Mouse (Mus musculus) MEL (cell line): ENCODE measurements around the gene Saa3. TPM values are rescaled to one million over a fixed set of nuclear protein-coding genes. Genes with fewer than 3 reads are reported as not detected.

Source experiments
- DNase-seq: peaks from one replicate; pipeline ENCODE4 v3.0.0; 2011; ENCODE audit warnings: low read depth, low spot score
- H3K27ac ChIP-seq: 2 replicates; pipeline ENCODE4 v1.5.1; 2012; ENCODE audit warnings: low read depth, mild to moderate bottlenecking, control low read depth, low read length, moderate library complexity; ENCODE audit not compliant: control insufficient read depth
- H3K27me3 ChIP-seq, 2 experiments: fragments of 150-350 bp in 1 of 2; sonication (generic) in 1 of 2; 2 replicates each; pipeline ENCODE4 v1.6.1; 2012; ENCODE audit warnings: low read length in 2 of 2, mild to moderate bottlenecking in 2 of 2, improper control_type of control experiment in 1 of 2, moderate library complexity in 1 of 2; ENCODE audit not compliant: insufficient read depth in 2 of 2, control insufficient read depth in 1 of 2
- H3K36me3 ChIP-seq, 2 experiments: 2 replicates each; pipeline ENCODE4 v1.6.1; 2012 to 2014; ENCODE audit warnings: low read length in 2 of 2, improper control_type of control experiment in 1 of 2, inconsistent platforms in 1 of 2, mild to moderate bottlenecking in 1 of 2; ENCODE audit not compliant: insufficient read depth in 2 of 2, control insufficient read depth in 1 of 2
- H3K4me1 ChIP-seq, 2 experiments: fragments of 150-350 bp in 1 of 2; sonication (generic) in 1 of 2; 2 replicates each; pipeline ENCODE4 v1.6.1; 2012; ENCODE audit warnings: low read length in 2 of 2, improper control_type of control experiment in 1 of 2, mild to moderate bottlenecking in 1 of 2; ENCODE audit not compliant: insufficient read depth in 2 of 2, control insufficient read depth in 1 of 2
- H3K4me3 ChIP-seq, 2 experiments: fragments of 150-350 bp in 1 of 2; sonication (generic) in 1 of 2; 2 replicates each; pipeline ENCODE4 v1.5.1; 2012; ENCODE audit warnings: low read depth in 2 of 2, low read length in 2 of 2, mild to moderate bottlenecking in 2 of 2, moderate library complexity in 2 of 2, control low read depth in 1 of 2, improper control_type of control experiment in 1 of 2; ENCODE audit not compliant: control insufficient read depth in 1 of 2, insufficient read depth in 1 of 2
- H3K79me2 ChIP-seq: 2 replicates; pipeline ENCODE4 v1.6.1; 2012; ENCODE audit warnings: mild to moderate bottlenecking, low read length, moderate library complexity; ENCODE audit not compliant: control insufficient read depth, poor library complexity, insufficient read depth
- H3K9ac ChIP-seq: 2 replicates; pipeline ENCODE4 v1.6.1; 2012; ENCODE audit warnings: low read depth, mild to moderate bottlenecking, control low read depth, low read length, moderate library complexity; ENCODE audit not compliant: control insufficient read depth, poor library complexity, severe bottlenecking
- H3K9me3 ChIP-seq: fragments of 150-350 bp; sonication (generic); replicated peaks from 2 replicates; pipeline ENCODE4 v1.6.1; 2012; ENCODE audit warnings: mild to moderate bottlenecking, low read length, improper control_type of control experiment, moderate library complexity; ENCODE audit not compliant: insufficient read depth
- CHD1 ChIP-seq: IDR thresholded peaks from 2 replicates; pipeline ENCODE4 v1.6.1; 2012; ENCODE audit warnings: low read depth, mild to moderate bottlenecking, inconsistent platforms, low read length, improper control_type of control experiment
- CTCF ChIP-seq, 3 experiments: IDR thresholded peaks in 2 of 3; conservative IDR thresholded peaks in 1 of 3; 2 replicates each; pipeline ENCODE4 v1.5.1; 2011 to 2012; ENCODE audit warnings: low read length in 3 of 3, low read depth in 2 of 3, mild to moderate bottlenecking in 2 of 3, improper control_type of control experiment in 1 of 3, inconsistent platforms in 1 of 3, mixed read lengths in 1 of 3, moderate library complexity in 1 of 3; ENCODE audit not compliant: control insufficient read depth in 1 of 3, insufficient read depth in 1 of 3, poor library complexity in 1 of 3, severe bottlenecking in 1 of 3
- E2F4 ChIP-seq: IDR thresholded peaks from 2 replicates; pipeline ENCODE4 v1.6.1; 2011; ENCODE audit warnings: low read depth, low read length, improper control_type of control experiment, borderline replicate concordance
- EP300 ChIP-seq, 2 experiments: IDR thresholded peaks; 2 replicates each; pipeline ENCODE4 v1.6.1; 2011; ENCODE audit warnings: improper control_type of control experiment in 2 of 2, low read length in 2 of 2, low read depth in 1 of 2, mild to moderate bottlenecking in 1 of 2
- GABPA ChIP-seq: IDR thresholded peaks from 2 replicates; pipeline ENCODE4 v1.6.1; 2012; ENCODE audit warnings: low read depth, mild to moderate bottlenecking, inconsistent platforms, low read length, improper control_type of control experiment, moderate library complexity
- GATA1 ChIP-seq: IDR thresholded peaks from 2 replicates; pipeline ENCODE4 v1.6.1; 2011; ENCODE audit warnings: low read depth, low read length, improper control_type of control experiment
- HCFC1 ChIP-seq: IDR thresholded peaks from 2 replicates; pipeline ENCODE4 v1.6.1; 2012; ENCODE audit warnings: low read depth, mild to moderate bottlenecking, inconsistent platforms, low read length, improper control_type of control experiment, moderate library complexity
- JUND ChIP-seq: IDR thresholded peaks from 2 replicates; pipeline ENCODE4 v1.6.1; 2011; ENCODE audit warnings: low read depth, mild to moderate bottlenecking, improper control_type of control experiment, low read length
- KAT2A ChIP-seq: conservative IDR thresholded peaks from 2 replicates; pipeline ENCODE4 v1.6.1; 2012; ENCODE audit warnings: low read depth, low read length, improper control_type of control experiment, inconsistent platforms
- MEF2A ChIP-seq: IDR thresholded peaks from 2 replicates; pipeline ENCODE4 v1.6.1; 2014; ENCODE audit warnings: low read depth, mild to moderate bottlenecking, inconsistent platforms, low read length, improper control_type of control experiment; ENCODE audit not compliant: poor library complexity, insufficient replicate concordance, severe bottlenecking; ENCODE audit errors: extremely low read depth
- MXI1 ChIP-seq: IDR thresholded peaks from 2 replicates; pipeline ENCODE4 v1.6.1; 2011; ENCODE audit warnings: mild to moderate bottlenecking, low read depth, low read length, improper control_type of control experiment
- MYB ChIP-seq: IDR thresholded peaks from 2 replicates; pipeline ENCODE4 v1.6.1; 2011; ENCODE audit warnings: mild to moderate bottlenecking, low read depth, low read length, improper control_type of control experiment
- MYC ChIP-seq: IDR thresholded peaks from 2 replicates; pipeline ENCODE4 v1.6.1; 2011; ENCODE audit warnings: low read depth, mild to moderate bottlenecking, low read length, improper control_type of control experiment, moderate library complexity
- NELFE ChIP-seq: IDR thresholded peaks from 2 replicates; pipeline ENCODE4 v1.6.1; 2011; ENCODE audit warnings: low read depth, low read length, improper control_type of control experiment
- NRF1 ChIP-seq: IDR thresholded peaks from 2 replicates; pipeline ENCODE4 v1.6.1; 2014; ENCODE audit warnings: low read depth, mild to moderate bottlenecking, inconsistent platforms, low read length, improper control_type of control experiment, moderate library complexity; ENCODE audit not compliant: poor library complexity, insufficient read depth, severe bottlenecking
- RAD21 ChIP-seq: IDR thresholded peaks from 2 replicates; pipeline ENCODE4 v1.6.1; 2011; ENCODE audit warnings: mild to moderate bottlenecking, low read depth, low read length, improper control_type of control experiment
- RCOR1 ChIP-seq: IDR thresholded peaks from 2 replicates; pipeline ENCODE4 v1.6.1; 2012; ENCODE audit warnings: low read depth, mild to moderate bottlenecking, inconsistent platforms, low read length, improper control_type of control experiment
- SMC3 ChIP-seq: IDR thresholded peaks from 2 replicates; pipeline ENCODE4 v1.6.1; 2011; ENCODE audit warnings: low read depth, low read length, improper control_type of control experiment
- TBP ChIP-seq: IDR thresholded peaks from 2 replicates; pipeline ENCODE4 v1.8.0; 2011; ENCODE audit warnings: low read depth, low read length, improper control_type of control experiment
- UBTF ChIP-seq: IDR thresholded peaks from 2 replicates; pipeline ENCODE4 v1.6.1; 2012; ENCODE audit warnings: low read depth, mild to moderate bottlenecking, inconsistent platforms, low read length, improper control_type of control experiment, moderate library complexity, borderline replicate concordance; ENCODE audit not compliant: insufficient read depth
- USF1 ChIP-seq: IDR thresholded peaks from 2 replicates; pipeline ENCODE4 v1.6.1; 2014; ENCODE audit warnings: low read depth, mild to moderate bottlenecking, inconsistent platforms, low read length, improper control_type of control experiment, moderate library complexity
- USF2 ChIP-seq, 2 experiments: IDR thresholded peaks; 2 replicates each; pipeline ENCODE4 v1.6.1; 2011 to 2012; ENCODE audit warnings: improper control_type of control experiment in 2 of 2, low read length in 2 of 2, borderline replicate concordance in 1 of 2, inconsistent platforms in 1 of 2, low read depth in 1 of 2, mild to moderate bottlenecking in 1 of 2; ENCODE audit not compliant: insufficient read depth in 1 of 2
- ZC3H11A ChIP-seq: IDR thresholded peaks from 2 replicates; pipeline ENCODE4 v1.6.1; 2012; ENCODE audit warnings: low read depth, mild to moderate bottlenecking, inconsistent platforms, low read length, improper control_type of control experiment
- ZKSCAN1 ChIP-seq: IDR thresholded peaks from 2 replicates; pipeline ENCODE4 v1.6.1; 2012; ENCODE audit warnings: low read depth, mild to moderate bottlenecking, inconsistent platforms, low read length, improper control_type of control experiment, moderate library complexity
- ZNF384 ChIP-seq: IDR thresholded peaks from 2 replicates; pipeline ENCODE4 v1.6.1; 2012; ENCODE audit warnings: low read depth, mild to moderate bottlenecking, inconsistent platforms, low read length, improper control_type of control experiment
- polyA plus RNA-seq, 2 experiments: library from polyadenylated mRNA; stranded (reverse) in 1 of 2; unstranded in 1 of 2; fragments of >175 nt in 1 of 2; fragments of >200 nt in 1 of 2; gene quantifications; 2 replicates each; pipeline versions ENCODE4 v1.2.1 to v1.2.4; 2012; ENCODE audit warnings: low replicate concordance in 2 of 2, low read depth in 1 of 2; ENCODE audit not compliant: insufficient read length in 2 of 2, insufficient read depth in 1 of 2, missing spikeins in 1 of 2
- total RNA-seq: library from RNA; depleted of rRNA; stranded (reverse); fragments of 300-350 nt; gene quantifications from 2 replicates; pipeline ENCODE4 v1.2.3, GENCODE M21; 2012

Gene Saa3
- total and polyA plus RNA-seq, 3 experiments = 1.3 to 1.7 TPM; not detected in 1

GRCm38 (mm10) chr7:46714518-46714917 is 982 bp downstream of the Saa3 start:
- no peak overlapping the region for H3K4me3 ChIP-seq
- peak; percentile 79 for DNase-seq
- TF ChIP-seq ZKSCAN1 = no peak
- no peak for TF ChIP-seq MXI1
- no peak for TF ChIP-seq NELFE
- no peak for TF ChIP-seq KAT2A
- no peak for TF ChIP-seq EP300 (IDR thresholded peaks at IDR 0.05; ENCODE audit: low read depth in 1 of 2, low read length in 2 of 2)
- peak; percentile 77 for TF ChIP-seq SMC3
- TF ChIP-seq ZC3H11A = peak; percentile 57
- TF ChIP-seq MYB = no peak
- TF ChIP-seq CHD1 = no peak
- TF ChIP-seq MYC = no peak
- peak; percentile 74 for TF ChIP-seq RAD21
- TF ChIP-seq HCFC1 = no peak
- no peak for TF ChIP-seq USF2 (IDR thresholded peaks at IDR 0.05; ENCODE audit: borderline replicate concordance in 1 of 2, insufficient read depth in 1 of 2, low read depth in 1 of 2, low read length in 2 of 2)
- no peak for TF ChIP-seq ZNF384
- no peak for TF ChIP-seq JUND
- TF ChIP-seq RCOR1 = no peak
- no peak for TF ChIP-seq E2F4
- no peak for TF ChIP-seq UBTF
- TF ChIP-seq GATA1 = no peak
- no peak for TF ChIP-seq USF1
- peak; percentile 80 to 91 (median 87) for TF ChIP-seq CTCF (IDR thresholded peaks at IDR 0.05 in 2 of 3, conservative IDR thresholded peaks at IDR 0.05 in 1 of 3; ENCODE audit: control insufficient read depth in 1 of 3, insufficient read depth in 1 of 3, low read depth in 2 of 3, low read length in 3 of 3, poor library complexity in 1 of 3, severe bottlenecking in 1 of 3)
- TF ChIP-seq GABPA = no peak
- 0 out of 2 replicates have a peak, but pooled peaks have one; percentile 15 for TF ChIP-seq TBP
- TF ChIP-seq NRF1 = no peak
- no peak for TF ChIP-seq MEF2A

More at GRCm38 (mm10) chr7:46714518-46714917, 982 bp downstream of the Saa3 start:
- Histone ChIP-seq H3K27ac (no peak overlapping the region), H3K27me3 (no peaks in the 10 kb centered on the region), H3K79me2 (peaks cover 6% of the 10 kb centered on the region), H3K9me3 (no peaks in the 10 kb centered on the region), H3K36me3 (peaks cover 0 to 10% of the 10 kb centered on the region in 2 experiments; a peak in 2 of 4 replicates), H3K4me1 (peaks cover 11 to 26% of the 10 kb centered on the region in 2 experiments; a peak in 3 of 4 replicates), H3K9ac (no peak overlapping the region)
